Mouse (Mus musculus) forebrain, postnatal 0 days (tissue): ENCODE measurements around the gene Dusp13. TPM values are rescaled to one million over a fixed set of nuclear protein-coding genes. Genes with fewer than 3 reads are reported as not detected.

Experiments
- ATAC-seq: fragments of 200-750 bp; cut with Nextera tagmentation; 2 replicates; pipeline ENCODE4 v1.8.0; 2017; ENCODE audit warnings: mild to moderate bottlenecking, moderate library complexity
- DNase-seq: peaks from one replicate; pipeline ENCODE4 v3.0.0-alpha.2; 2015
- H3K27ac ChIP-seq: fragments of 300-500 bp; sonication (generic); 2 replicates; pipeline ENCODE4 v1.5.1; 2014; ENCODE audit warnings: low read depth, mild to moderate bottlenecking, antibody characterized with exemption, low read length, moderate library complexity, mixed read lengths
- H3K27me3 ChIP-seq: fragments of 300-500 bp; sonication (generic); 2 replicates; pipeline ENCODE4 v1.6.1; 2014; ENCODE audit warnings: mild to moderate bottlenecking, low read length, mixed read lengths; ENCODE audit not compliant: insufficient read depth
- H3K36me3 ChIP-seq: fragments of 300-500 bp; sonication (generic); 2 replicates; pipeline ENCODE4 v1.6.1; 2014; ENCODE audit warnings: mild to moderate bottlenecking, moderate library complexity; ENCODE audit not compliant: insufficient read depth
- H3K4me1 ChIP-seq: fragments of 300-500 bp; sonication (generic); 2 replicates; pipeline ENCODE4 v1.6.1; 2014; ENCODE audit warnings: antibody characterized with exemption; ENCODE audit not compliant: insufficient read depth
- H3K4me2 ChIP-seq: fragments of 300-500 bp; sonication (generic); 2 replicates; pipeline ENCODE4 v1.6.1; 2014; ENCODE audit warnings: low read depth, mild to moderate bottlenecking, moderate library complexity
- H3K4me3 ChIP-seq: fragments of 300-500 bp; sonication (generic); 2 replicates; pipeline ENCODE4 v1.5.1; 2014; ENCODE audit warnings: low read depth, low read length, mixed read lengths
- H3K9ac ChIP-seq: fragments of 300-500 bp; sonication (generic); 2 replicates; pipeline ENCODE4 v1.6.1; 2014; ENCODE audit warnings: mild to moderate bottlenecking
- H3K9me3 ChIP-seq: fragments of 300-500 bp; sonication (generic); 2 replicates; pipeline ENCODE4 v1.6.1; 2016; ENCODE audit warnings: low read length
- CTCF ChIP-seq: sonication (generic); IDR thresholded peaks from 2 replicates; pipeline ENCODE4 v1.5.1; 2016; ENCODE audit warnings: antibody characterized with exemption, control low read depth, low read depth
- WGBS: fragments of 180-500 bp; shearing (Covaris S2); extraction: QIAGEN DNeasy Blood & Tissue Kit; methylation state at CpG from one replicate; pipeline ENCODE4 v1.1.7; 2014; 5-methylcytosine and 5-hydroxymethylcytosine counted together
- polyA plus RNA-seq: library from polyadenylated mRNA; unstranded; fragments of >200 nt; fragmentation: Nextera tagmentation; extraction: Ambion mirVana; gene quantifications from 2 replicates; pipeline ENCODE4 v1.2.1, GENCODE M21; 2015
- total RNA-seq: library from RNA; depleted of rRNA; stranded (reverse); fragments of >200 nt; gene quantifications from 2 replicates; pipeline ENCODE4 v1.2.3, GENCODE M21; 2014

Dusp13 gene
- total and polyA plus RNA-seq, 2 experiments from 2014 or later, result 0.23 to 0.57 TPM

- no peak overlapping the region for H3K27ac ChIP-seq
- ATAC-seq, result no peak
- no peak overlapping the region for H3K4me3 ChIP-seq
- H3K4me1 ChIP-seq, result 0 out of 2 replicates have a peak, but pooled peaks cover 5% of the 10 kb centered on the region
- H3K27me3 ChIP-seq, result no peaks in the 10 kb centered on the region
- no peaks in the 10 kb centered on the region for H3K36me3 ChIP-seq
- H3K9ac ChIP-seq, result no peak overlapping the region
- no peak for TF ChIP-seq CTCF
- no peak overlapping the region for H3K4me2 ChIP-seq
- 74% methylated on average over 4 of the region's 4 CpGs for WGBS
- DNase-seq, result no peak
- no peaks in the 10 kb centered on the region for H3K9me3 ChIP-seq
Observed at GRCm38 (mm10) chr14:21720430-21721205, 30.4 kb downstream of the Dusp13 start.

DNA sequence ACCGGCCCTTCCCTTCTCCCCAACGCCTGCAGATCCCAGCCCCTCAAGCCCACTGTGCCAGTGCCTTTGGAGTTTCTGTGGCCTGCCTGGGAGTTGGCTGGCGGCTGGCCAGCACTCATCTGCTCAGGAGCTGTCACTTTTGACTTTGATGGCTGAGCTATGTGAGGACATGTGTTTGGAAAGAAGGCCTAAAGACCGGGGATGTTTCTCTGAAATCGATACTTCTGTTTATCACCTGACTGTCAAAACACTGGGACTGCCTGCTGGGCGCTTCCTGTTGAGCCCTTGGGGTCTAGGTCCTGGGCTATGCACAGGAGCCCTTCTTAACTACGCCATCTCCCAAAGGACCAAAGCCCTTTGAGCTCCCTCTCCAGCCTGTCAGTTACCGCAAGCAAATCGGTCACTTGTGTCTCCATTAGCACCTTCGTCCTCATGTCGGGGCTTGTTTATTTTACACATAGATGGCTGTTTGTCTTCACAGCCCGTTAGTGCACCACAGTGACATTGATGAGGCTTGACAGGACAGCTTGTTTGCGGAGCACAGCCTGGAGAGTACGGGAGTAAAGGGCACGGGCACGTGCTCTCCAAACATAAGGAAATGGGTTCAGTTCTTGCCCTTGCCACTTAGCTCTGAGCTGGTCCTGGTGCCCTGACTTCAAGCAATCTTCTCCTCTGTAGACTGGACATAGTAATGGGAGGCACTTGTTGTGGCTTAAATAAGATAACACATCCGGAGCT, 31.2 kb downstream of the Dusp13 start:
- DNase-seq, result peak; percentile 37
- Histone ChIP-seq H3K36me3 (no peaks in the 10 kb centered on the region), H3K9ac (no peak overlapping the region), H3K9me3 (no peaks in the 10 kb centered on the region), H3K4me2 (no peak overlapping the region), H3K27ac (no peak overlapping the region), H3K27me3 (no peaks in the 10 kb centered on the region), H3K4me3 (no peak overlapping the region), H3K4me1 (0 out of 2 replicates have a peak, but pooled peaks cover 5% of the 10 kb centered on the region)
- peak; percentile 72 for ATAC-seq
- TF ChIP-seq CTCF, result no peak
- 37% methylated on average over 17 of the region's 17 CpGs for WGBS

GRCm38 (mm10) chr14:21714486-21714885, 36.5 kb downstream of the Dusp13 start, which contains the start of gene Dupd1:
TSS of gene Dupd1 (minus strand) at chr14:21714576.
- Histone ChIP-seq H3K4me1 (0 out of 2 replicates have a peak, but pooled peaks cover 2% of the 10 kb centered on the region), H3K9me3 (no peaks in the 10 kb centered on the region), H3K27me3 (no peaks in the 10 kb centered on the region), H3K36me3 (no peaks in the 10 kb centered on the region), H3K4me2 (no peak within 1 kb of the TSS), H3K27ac (no peak within 1 kb of the TSS), H3K9ac (no peak within 1 kb of the TSS), H3K4me3 (no peak within 1 kb of the TSS)
- 83% methylated on average over 5 of the region's 5 CpGs for WGBS
- no peak for ATAC-seq
- no peak for TF ChIP-seq CTCF
- DNase-seq, result no peak

DNA sequence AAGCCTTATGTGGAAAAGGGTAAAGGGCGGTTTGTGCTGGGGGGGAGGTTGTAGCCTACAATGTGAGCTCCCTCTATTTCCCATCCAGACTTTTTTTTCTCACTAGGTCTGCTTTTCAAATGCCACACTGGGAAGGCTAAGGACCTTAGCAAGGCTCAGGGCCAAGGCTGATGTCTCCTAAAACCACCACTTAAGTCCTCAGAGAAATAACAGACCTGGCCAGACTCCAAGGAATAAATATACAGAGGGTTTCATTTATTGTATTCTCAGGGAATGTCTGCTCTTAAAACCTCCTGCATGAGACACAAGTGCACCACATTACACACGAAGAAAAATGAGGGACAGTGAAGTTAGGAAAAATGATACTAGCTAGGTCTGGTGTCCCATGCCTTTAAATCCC, 39.8 kb downstream of the Dusp13 start:
- DNase-seq, result no peak
- Histone ChIP-seq H3K4me2 (no peak overlapping the region), H3K4me3 (no peak overlapping the region), H3K27ac (no peak overlapping the region), H3K4me1 (peaks cover 10% of the 10 kb centered on the region; the same call in 1 of the 2 replicates), H3K9ac (no peak overlapping the region), H3K27me3 (no peaks in the 10 kb centered on the region), H3K36me3 (no peaks in the 10 kb centered on the region), H3K9me3 (no peaks in the 10 kb centered on the region)
- TF ChIP-seq CTCF, result no peak
- 73% methylated on average over 2 of the region's 2 CpGs for WGBS
- ATAC-seq, result no peak

DNA sequence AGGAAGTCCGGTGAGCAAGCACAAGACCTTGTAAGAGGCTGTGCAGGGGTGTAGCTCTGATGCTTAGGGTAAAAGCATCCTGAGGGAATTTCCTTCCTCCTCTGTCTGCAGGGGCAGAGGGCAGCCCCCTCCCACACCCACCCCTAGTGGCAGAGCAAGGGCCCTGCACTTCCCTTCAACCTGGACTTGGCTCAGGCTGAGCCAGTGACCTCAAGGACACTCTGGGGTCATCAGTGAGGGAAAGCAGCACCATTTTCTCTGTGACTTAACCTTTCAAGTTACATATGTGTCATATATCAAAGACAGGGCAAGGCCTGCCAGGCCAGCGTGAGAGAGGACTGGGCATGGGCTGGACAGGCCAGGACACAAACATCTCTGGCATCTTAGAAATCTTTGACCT, 41.4 kb downstream of the Dusp13 start:
- no peak overlapping the region for H3K27ac ChIP-seq
- no peak overlapping the region for H3K4me2 ChIP-seq
- H3K4me3 ChIP-seq, result no peak overlapping the region
- no peak for DNase-seq
- 72% methylated on average over 2 of the region's 2 CpGs for WGBS
- peak; percentile 28; the same call in 1 of the 2 replicates for TF ChIP-seq CTCF
- H3K4me1 ChIP-seq, result peaks cover 10% of the 10 kb centered on the region; the same call in 1 of the 2 replicates
- H3K36me3 ChIP-seq, result no peaks in the 10 kb centered on the region
- H3K9me3 ChIP-seq, result no peaks in the 10 kb centered on the region
- no peaks in the 10 kb centered on the region for H3K27me3 ChIP-seq
- H3K9ac ChIP-seq, result no peak overlapping the region
- ATAC-seq, result no peak

DNA sequence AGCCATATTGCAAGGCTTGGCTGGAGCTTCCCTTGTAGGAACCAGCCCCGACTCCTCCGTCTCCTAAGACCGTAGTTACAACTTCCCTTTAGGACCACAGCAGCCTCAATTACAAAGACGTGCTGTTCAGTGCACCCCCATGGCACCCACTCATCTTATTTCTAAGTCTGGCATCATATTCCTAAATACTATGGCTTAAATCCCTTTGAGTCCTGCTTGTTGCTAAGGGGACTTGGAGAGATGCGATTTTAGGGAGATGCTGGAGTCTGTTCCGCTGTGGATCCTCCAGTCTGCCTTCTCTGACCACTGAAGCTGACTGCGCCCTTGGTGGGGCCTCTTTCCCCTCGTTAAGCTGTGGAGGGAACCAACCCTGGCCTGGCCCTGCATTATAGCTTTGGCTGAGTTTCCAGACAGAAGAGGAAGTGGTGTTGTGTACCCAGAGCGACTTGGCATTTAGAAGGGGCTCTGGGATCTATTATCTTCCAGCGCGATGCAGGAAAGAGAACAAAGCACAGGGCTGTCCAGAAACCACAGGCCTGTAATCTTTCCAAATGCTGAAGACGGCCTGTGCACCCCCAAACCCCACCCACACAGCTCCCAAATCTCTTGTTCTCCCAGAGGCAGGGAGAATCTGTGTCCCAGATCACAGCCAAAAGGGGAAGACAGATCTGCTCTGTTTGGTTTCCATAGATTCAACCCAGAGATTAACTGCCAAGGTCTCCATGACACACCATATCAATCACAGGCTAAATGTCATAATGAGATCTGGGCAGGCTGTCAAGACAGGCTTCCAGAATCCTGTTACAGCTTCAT, 44.0 kb downstream of the Dusp13 start:
- Histone ChIP-seq H3K36me3 (no peaks in the 10 kb centered on the region), H3K9ac (peak overlapping the region; percentile 34; the same call in 1 of the 2 replicates), H3K4me2 (no peak overlapping the region), H3K27ac (peak overlapping the region; percentile 77), H3K4me3 (no peak overlapping the region), H3K4me1 (peaks cover 10% of the 10 kb centered on the region; the same call in 1 of the 2 replicates), H3K9me3 (no peaks in the 10 kb centered on the region), H3K27me3 (no peaks in the 10 kb centered on the region)
- TF ChIP-seq CTCF, result no peak
- 35% methylated on average over 12 of the region's 12 CpGs for WGBS
- ATAC-seq (peak; percentile 85), DNase-seq (peak; percentile 79)
